Comparison of ENCODE assay signal across 15 mouse cellular contexts in genomic region chr13:103794688-103795543, GRCm38 (mm10). TPM values are rescaled to one million over a fixed set of nuclear protein-coding genes. Genes with fewer than 3 reads are reported as not detected.
A peak's percentile ranks its signal among the peaks of the same experiment; 100 is the strongest.
DNase-seq lines count a peak whose midpoint lies in the region; ATAC-seq lines count a peak whose summit lies in the region.
"Had no signal": no experiment of that assay in that cellular context is flagged by ENCODE, and none has a peak within 500 bp of the region (broad histone marks: within the 10 kb centered on the region; RNA-seq: fewer than 3 reads in every experiment).

No protein-coding gene starts in this region.

- no peak overlapping the region for H3K27ac ChIP-seq in kidney, embryonic 16.5 days (ENCODE audit: low read length)
- H3K27ac ChIP-seq in forebrain, embryonic 13.5 days, result no peak overlapping the region
- no peak overlapping the region for H3K27ac ChIP-seq in hindbrain, embryonic 16.5 days (ENCODE audit: low read depth, low read length)
- no peak overlapping the region; the same call in 1 of the 2 replicates for H3K27ac ChIP-seq in neural tube, embryonic 13.5 days (replicated peaks)
- H3K27ac ChIP-seq: liver, embryonic 14.5 days; macrophage had no signal

- no peak overlapping the region for H3K4me3 ChIP-seq in kidney, embryonic 16.5 days (ENCODE audit: low read length)
- no peak overlapping the region for H3K4me3 ChIP-seq in forebrain, embryonic 13.5 days
- no peak overlapping the region for H3K4me3 ChIP-seq in hindbrain, embryonic 16.5 days (ENCODE audit: low read length)
- no peak overlapping the region for H3K4me3 ChIP-seq in neural tube, embryonic 13.5 days

- no peaks in the 10 kb centered on the region for H3K27me3 ChIP-seq in kidney, embryonic 16.5 days (ENCODE audit: insufficient read depth, low read length)
- H3K27me3 ChIP-seq in forebrain, embryonic 13.5 days, result no peaks in the 10 kb centered on the region
- H3K27me3 ChIP-seq in hindbrain, embryonic 16.5 days (replicated peaks; ENCODE audit: control insufficient read depth, insufficient read depth, low read length), result no peaks in the 10 kb centered on the region
- H3K27me3 ChIP-seq in neural tube, embryonic 13.5 days, result no peaks in the 10 kb centered on the region

- WGBS in kidney, embryonic 16.5 days, result 46% methylated on average over 9 of the region's 9 CpGs
- WGBS in forebrain, embryonic 13.5 days, result 56% methylated on average over 9 of the region's 9 CpGs
- 47% methylated on average over 9 of the region's 9 CpGs for WGBS in hindbrain, embryonic 16.5 days
- WGBS in neural tube, embryonic 13.5 days, result 52% methylated on average over 9 of the region's 9 CpGs

- H3K9ac ChIP-seq in kidney, embryonic 16.5 days (replicated peaks; ENCODE audit: low read length), result no peak overlapping the region
- no peak overlapping the region; the same call in 1 of the 2 replicates for H3K9ac ChIP-seq in forebrain, embryonic 13.5 days
- no peak overlapping the region for H3K9ac ChIP-seq in hindbrain, embryonic 16.5 days (ENCODE audit: low read depth, low read length)
- H3K9ac ChIP-seq in neural tube, embryonic 13.5 days, result no peak overlapping the region
- H3K9ac ChIP-seq: liver, embryonic 14.5 days had no signal

- H3K4me2 ChIP-seq in kidney, embryonic 16.5 days (replicated peaks; ENCODE audit: low read depth, low read length), result no peak overlapping the region
- H3K4me2 ChIP-seq in forebrain, embryonic 13.5 days, result no peak overlapping the region
- H3K4me2 ChIP-seq in hindbrain, embryonic 16.5 days (ENCODE audit: low read length), result no peak overlapping the region
- H3K4me2 ChIP-seq in neural tube, embryonic 13.5 days, result no peak overlapping the region

- no peaks in the 10 kb centered on the region for H3K9me3 ChIP-seq in kidney, embryonic 16.5 days (ENCODE audit: low read length)
- H3K9me3 ChIP-seq in forebrain, embryonic 13.5 days (replicated peaks), result no peaks in the 10 kb centered on the region
- no peaks in the 10 kb centered on the region for H3K9me3 ChIP-seq in hindbrain, embryonic 16.5 days (ENCODE audit: control insufficient read depth, low read length)
- no peaks in the 10 kb centered on the region for H3K9me3 ChIP-seq in neural tube, embryonic 13.5 days

- no peaks in the 10 kb centered on the region for H3K4me1 ChIP-seq in kidney, embryonic 16.5 days (ENCODE audit: insufficient read depth, low read length)
- peaks cover 10% of the 10 kb centered on the region for H3K4me1 ChIP-seq in forebrain, embryonic 13.5 days
- peaks cover 3% of the 10 kb centered on the region; the same call in 1 of the 2 replicates for H3K4me1 ChIP-seq in hindbrain, embryonic 16.5 days (ENCODE audit: control insufficient read depth, insufficient read depth, low read depth, low read length)
- H3K4me1 ChIP-seq in neural tube, embryonic 13.5 days (replicated peaks), result 0 out of 2 replicates have a peak, but pooled peaks cover 4% of the 10 kb centered on the region

- no peaks in the 10 kb centered on the region for H3K36me3 ChIP-seq in kidney, embryonic 16.5 days (ENCODE audit: insufficient read depth, low read length)
- no peaks in the 10 kb centered on the region for H3K36me3 ChIP-seq in forebrain, embryonic 13.5 days (ENCODE audit: poor library complexity, severe bottlenecking)
- no peaks in the 10 kb centered on the region for H3K36me3 ChIP-seq in hindbrain, embryonic 16.5 days (ENCODE audit: control insufficient read depth, insufficient read depth, low read length)
- no peaks in the 10 kb centered on the region for H3K36me3 ChIP-seq in neural tube, embryonic 13.5 days

- DNase-seq in kidney, adult 18-20 months, result no peak
- DNase-seq in heart, adult 11 months, result no peak
- DNase-seq in yolk sac, embryonic 10.5 days (ENCODE audit: low spot score), result no peak
- DNase-seq: adrenal gland, adult 2 months; gastrocnemius, postnatal 36 days; heart, postnatal 10 days; kidney, adult 9 months; right cerebral cortex, postnatal 25 days; thymus, postnatal 14 days had no signal

- ATAC-seq in kidney, embryonic 16.5 days (ENCODE audit: low FRiP score, low TSS enrichment), result peak; percentile 71; the same call in 1 of the 2 replicates
- peak; percentile 79 for ATAC-seq in forebrain, embryonic 13.5 days
- ATAC-seq in hindbrain, embryonic 16.5 days, result peak; percentile 87
- ATAC-seq in neural tube, embryonic 13.5 days (ENCODE audit: low read depth), result peak; percentile 83

RNA-seq across cellular contexts. Expression of gene Srek1, which starts 20.5 kb away (rescaled TPM):
- 66.4 and 83.1 TPM in 2 replicates for polyA plus RNA-seq in kidney, embryonic 16.5 days (2015; fragmentation: Nextera tagmentation; extraction: Ambion mirVana)
- 98.3 and 105 TPM in 2 replicates for polyA plus RNA-seq in forebrain, embryonic 13.5 days (2015; fragmentation: Nextera tagmentation; extraction: Ambion mirVana)
- polyA plus RNA-seq in hindbrain, embryonic 16.5 days (2015; fragmentation: Nextera tagmentation; extraction: Ambion mirVana), result 53.8 and 61.1 TPM in 2 replicates
- polyA plus RNA-seq in neural tube, embryonic 13.5 days (2015; fragmentation: Nextera tagmentation; extraction: Ambion mirVana), result 75.2 and 83.5 TPM in 2 replicates
